Mouse (Mus musculus) lung, embryonic 14.5 days (tissue): ENCODE measurements at regions not wholly inside any gene's neighbourhood (a gene's known extent, or its start where the extent isn't known, plus 50 kb on each side); places are given as distances from the start of the nearest gene placed in this dataset.

Experiments
- ATAC-seq: fragments of 200-750 bp; cut with Nextera tagmentation; 2 replicates; pipeline ENCODE4 v1.8.0; 2017; ENCODE audit warnings: mild to moderate bottlenecking, moderate TSS enrichment, moderate library complexity; ENCODE audit not compliant: insufficient read depth
- DNase-seq: peaks from one replicate; pipeline ENCODE4 v3.0.0-alpha.2; 2015
- H3K27ac ChIP-seq: fragments of 300-500 bp; sonication (generic); 2 replicates; pipeline ENCODE4 v1.5.1; 2014; ENCODE audit warnings: low read depth, mild to moderate bottlenecking, moderate library complexity
- H3K27me3 ChIP-seq: fragments of 300-500 bp; sonication (generic); 2 replicates; pipeline ENCODE4 v1.6.1; 2014; ENCODE audit warnings: low read length, control low read depth; ENCODE audit not compliant: insufficient read depth
- H3K36me3 ChIP-seq: fragments of 300-500 bp; sonication (generic); 2 replicates; pipeline ENCODE4 v1.6.1; 2014; ENCODE audit warnings: control low read depth; ENCODE audit not compliant: insufficient read depth
- H3K4me1 ChIP-seq: fragments of 300-500 bp; sonication (generic); 2 replicates; pipeline ENCODE4 v1.6.1; 2014; ENCODE audit warnings: antibody characterized with exemption, control low read depth; ENCODE audit not compliant: insufficient read depth
- H3K4me2 ChIP-seq: fragments of 300-500 bp; sonication (generic); 2 replicates; pipeline ENCODE4 v1.6.1; 2014; ENCODE audit warnings: mild to moderate bottlenecking
- H3K4me3 ChIP-seq: fragments of 300-500 bp; sonication (generic); 2 replicates; pipeline ENCODE4 v1.5.1; 2014; ENCODE audit warnings: low read depth, low read length
- H3K9ac ChIP-seq: fragments of 300-500 bp; sonication (generic); 2 replicates; pipeline ENCODE4 v1.6.1; 2014
- H3K9me3 ChIP-seq: fragments of 300-500 bp; sonication (generic); 2 replicates; pipeline ENCODE4 v1.6.1; 2016; ENCODE audit warnings: low read depth, low read length, control low read depth
- CTCF ChIP-seq: IDR thresholded peaks from 2 replicates; pipeline ENCODE4 v1.5.1; 2016; ENCODE audit warnings: antibody characterized with exemption, low read depth
- WGBS: fragments of 180-500 bp; shearing (Covaris S2); extraction: QIAGEN DNeasy Blood & Tissue Kit; methylation state at CpG from one replicate; pipeline ENCODE4 v1.1.7; 2014; 5-methylcytosine and 5-hydroxymethylcytosine counted together

DNA sequence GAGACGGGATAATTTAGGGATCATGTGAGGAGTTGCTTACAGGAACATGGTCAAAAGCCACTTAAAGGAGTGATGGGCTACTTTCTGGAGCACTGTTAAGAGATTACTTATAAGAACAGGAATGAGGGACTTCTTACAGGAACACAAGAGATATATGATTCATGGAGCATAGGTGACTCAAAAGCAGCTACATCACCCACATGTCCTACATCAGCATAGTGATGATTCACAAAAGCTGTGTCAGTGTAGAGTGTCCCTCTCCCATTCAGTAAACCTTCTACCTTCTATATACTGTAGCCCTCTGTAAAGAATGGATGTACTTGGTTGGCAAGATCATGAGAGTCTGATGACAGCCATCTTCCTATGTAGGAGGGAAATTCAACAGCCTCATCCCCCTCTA lies 285.0 kb upstream of the Lsamp start:
- no peak for ATAC-seq
- no peak for DNase-seq
- TF ChIP-seq CTCF, result no peak

GRCm38 (mm10) chr16:39706131-39706530 lies 278.0 kb upstream of the Lsamp start:
- no peak overlapping the region for H3K9ac ChIP-seq
- WGBS, result 51% methylated on average over 3 of the region's 3 CpGs

More for the DNA sequence above, 285.0 kb upstream of the Lsamp start:
- H3K27me3 ChIP-seq, result no peaks in the 10 kb centered on the region
- H3K9me3 ChIP-seq, result no peaks in the 10 kb centered on the region
- H3K36me3 ChIP-seq, result no peaks in the 10 kb centered on the region
- H3K9ac ChIP-seq, result no peak overlapping the region
- H3K4me1 ChIP-seq, result no peaks in the 10 kb centered on the region
- H3K27ac ChIP-seq, result no peak overlapping the region
- H3K4me3 ChIP-seq, result no peak overlapping the region
- WGBS, result 67% methylated on average over 1 of the region's 1 CpGs
- H3K4me2 ChIP-seq, result no peak overlapping the region

GRCm38 (mm10) chr16:39709387-39710039 lies 274.6 kb upstream of the Lsamp start:
- H3K9me3 ChIP-seq, result no peaks in the 10 kb centered on the region
- ATAC-seq (no peak), DNase-seq (no peak)
- TF ChIP-seq CTCF, result no peak
- H3K4me1 ChIP-seq, result no peaks in the 10 kb centered on the region
- no peak overlapping the region for H3K27ac ChIP-seq
- H3K36me3 ChIP-seq, result no peaks in the 10 kb centered on the region
- H3K27me3 ChIP-seq, result no peaks in the 10 kb centered on the region
- H3K4me3 ChIP-seq, result no peak overlapping the region
- no peak overlapping the region for H3K9ac ChIP-seq
- WGBS, result 53% methylated on average over 10 of the region's 10 CpGs
- no peak overlapping the region for H3K4me2 ChIP-seq

More at GRCm38 (mm10) chr16:39706131-39706530, 278.0 kb upstream of the Lsamp start:
- ATAC-seq (no peak), DNase-seq (no peak)
- H3K4me3 ChIP-seq, result no peak overlapping the region
- TF ChIP-seq CTCF, result no peak
- no peaks in the 10 kb centered on the region for H3K27me3 ChIP-seq
- no peaks in the 10 kb centered on the region for H3K36me3 ChIP-seq
- H3K4me2 ChIP-seq, result no peak overlapping the region
- no peak overlapping the region for H3K27ac ChIP-seq
- H3K9me3 ChIP-seq, result no peaks in the 10 kb centered on the region
- no peaks in the 10 kb centered on the region for H3K4me1 ChIP-seq

DNA sequence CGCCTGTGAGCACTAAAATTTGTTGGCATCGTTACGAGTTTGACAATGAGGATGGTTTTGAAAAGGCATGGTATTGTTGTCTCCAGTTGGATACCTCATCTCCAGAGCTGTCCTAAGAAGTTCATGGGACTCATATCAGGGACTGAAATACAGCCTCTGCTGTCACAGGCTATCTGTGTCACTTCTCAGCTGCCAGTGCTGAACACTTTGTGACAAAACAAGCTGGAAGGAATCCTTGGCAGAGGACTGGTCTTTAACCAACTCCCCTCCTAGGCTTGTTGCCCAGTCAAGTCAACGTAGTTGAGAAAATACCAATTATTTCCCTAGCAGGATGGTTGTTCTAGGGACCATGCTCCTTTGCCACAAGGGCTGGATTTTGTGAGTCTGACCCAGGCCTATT lies 256.6 kb upstream of the Lsamp start:
- ATAC-seq, result no peak
- Histone ChIP-seq H3K36me3 (no peaks in the 10 kb centered on the region), H3K4me2 (no peak overlapping the region), H3K27ac (no peak overlapping the region), H3K9me3 (no peaks in the 10 kb centered on the region), H3K4me1 (no peaks in the 10 kb centered on the region), H3K27me3 (no peaks in the 10 kb centered on the region), H3K9ac (no peak overlapping the region), H3K4me3 (no peak overlapping the region)
- DNase-seq, result no peak
- WGBS, result 69% methylated on average over 4 of the region's 4 CpGs
- no peak for TF ChIP-seq CTCF

GRCm38 (mm10) chr16:39746041-39746736 lies 238.0 kb upstream of the Lsamp start:
- Histone ChIP-seq H3K9me3 (no peaks in the 10 kb centered on the region), H3K9ac (no peak overlapping the region), H3K27ac (no peak overlapping the region), H3K4me1 (no peaks in the 10 kb centered on the region), H3K4me2 (no peak overlapping the region), H3K27me3 (no peaks in the 10 kb centered on the region), H3K36me3 (no peaks in the 10 kb centered on the region), H3K4me3 (no peak overlapping the region)
- ATAC-seq (no peak), DNase-seq (no peak)
- 58% methylated on average over 5 of the region's 5 CpGs for WGBS
- TF ChIP-seq CTCF, result no peak

DNA sequence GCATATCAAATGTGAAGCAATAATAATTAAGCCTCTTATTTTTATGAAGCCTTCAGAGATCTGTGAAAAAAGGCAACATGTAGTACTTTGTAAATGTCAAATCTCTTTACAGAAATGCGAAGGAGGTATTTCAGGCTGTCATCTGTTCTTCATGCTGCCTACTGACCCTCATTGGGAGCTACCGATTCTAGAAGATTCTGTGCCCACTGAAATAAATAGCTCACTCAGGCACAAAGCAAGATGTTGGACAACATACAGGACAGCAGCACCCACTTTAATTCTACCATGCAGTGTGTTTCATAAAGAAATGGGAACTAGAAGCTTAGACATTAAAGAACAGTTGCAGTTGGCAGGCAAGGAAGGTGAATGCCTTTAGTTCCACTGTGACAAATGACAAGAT lies 232.4 kb upstream of the Lsamp start:
- 85% methylated on average over 2 of the region's 2 CpGs for WGBS
- Histone ChIP-seq H3K4me3 (no peak overlapping the region), H3K9ac (no peak overlapping the region), H3K4me1 (no peaks in the 10 kb centered on the region), H3K9me3 (no peaks in the 10 kb centered on the region), H3K36me3 (no peaks in the 10 kb centered on the region), H3K27me3 (no peaks in the 10 kb centered on the region), H3K27ac (no peak overlapping the region), H3K4me2 (no peak overlapping the region)
- ATAC-seq (no peak), DNase-seq (no peak)
- no peak for TF ChIP-seq CTCF

GRCm38 (mm10) chr16:39801063-39801462 lies 183.1 kb upstream of the Lsamp start:
- DNase-seq, result no peak
- Histone ChIP-seq H3K4me3 (no peak overlapping the region), H3K27me3 (no peaks in the 10 kb centered on the region), H3K36me3 (no peaks in the 10 kb centered on the region), H3K4me2 (no peak overlapping the region), H3K9me3 (no peaks in the 10 kb centered on the region), H3K4me1 (no peaks in the 10 kb centered on the region), H3K27ac (no peak overlapping the region), H3K9ac (no peak overlapping the region)
- TF ChIP-seq CTCF, result no peak
- no peak for ATAC-seq
- 76% methylated on average over 3 of the region's 3 CpGs for WGBS
